Mouse (Mus musculus) hindbrain, embryonic 15.5 days (tissue): Measurements from ENCODE around the gene Fgfr4. TPM values are rescaled to one million over a fixed set of nuclear protein-coding genes. Genes with fewer than 3 reads are reported as not detected.

Experiments
- ATAC-seq: fragments of 200-750 bp; cut with Nextera tagmentation; 2 replicates; pipeline ENCODE4 v1.8.0; 2017; ENCODE audit warnings: low read depth, moderate number of reproducible peaks, moderate TSS enrichment; ENCODE audit not compliant: low FRiP score
- H3K27ac ChIP-seq: fragments of 300-500 bp; sonication (generic); replicated peaks from 2 replicates; pipeline ENCODE4 v1.5.1; 2015; ENCODE audit warnings: mild to moderate bottlenecking, inconsistent platforms
- H3K27me3 ChIP-seq: fragments of 300-500 bp; sonication (generic); 2 replicates; pipeline ENCODE4 v1.6.1; 2015; ENCODE audit warnings: control low read depth, inconsistent platforms
- H3K36me3 ChIP-seq: fragments of 300-500 bp; sonication (generic); 2 replicates; pipeline ENCODE4 v1.6.1; 2015; ENCODE audit warnings: control low read depth, inconsistent platforms
- H3K4me1 ChIP-seq: fragments of 300-500 bp; sonication (generic); replicated peaks from 2 replicates; pipeline ENCODE4 v1.6.1; 2015; ENCODE audit warnings: control low read depth, inconsistent platforms
- H3K4me2 ChIP-seq: fragments of 300-500 bp; sonication (generic); 2 replicates; pipeline ENCODE4 v1.6.1; 2015; ENCODE audit warnings: moderate library complexity, mild to moderate bottlenecking, inconsistent platforms
- H3K4me3 ChIP-seq: fragments of 300-500 bp; sonication (generic); 2 replicates; pipeline ENCODE4 v1.5.1; 2015; ENCODE audit warnings: mild to moderate bottlenecking, inconsistent platforms
- H3K9ac ChIP-seq: fragments of 300-500 bp; sonication (generic); 2 replicates; pipeline ENCODE4 v1.6.1; 2015; ENCODE audit warnings: inconsistent platforms
- H3K9me3 ChIP-seq: fragments of 300-500 bp; sonication (generic); 2 replicates; pipeline ENCODE4 v1.6.1; 2016; ENCODE audit warnings: control low read depth, inconsistent platforms
- WGBS: fragments of 180-500 bp; shearing (Covaris S2); methylation state at CpG from one replicate; pipeline ENCODE4 v1.1.7; 2015; 5-methylcytosine and 5-hydroxymethylcytosine counted together
- polyA plus RNA-seq: library from polyadenylated mRNA; unstranded; fragments of >200 nt; fragmentation: Nextera tagmentation; extraction: Ambion mirVana; gene quantifications from 2 replicates; pipeline ENCODE4 v1.2.1, GENCODE M21; 2015

Fgfr4 gene
- polyA plus RNA-seq, 1 experiment from 2014 or later: 1.6 TPM

GRCm38 (mm10) chr13:55204667-55205389 is 52.4 kb downstream of the Fgfr4 start:
- ATAC-seq: no peak
- no peak overlapping the region for H3K27ac ChIP-seq
- no peak overlapping the region for H3K4me3 ChIP-seq
- no peak overlapping the region for H3K9ac ChIP-seq
- no peaks in the 10 kb centered on the region for H3K9me3 ChIP-seq
- no peaks in the 10 kb centered on the region for H3K27me3 ChIP-seq
- no peaks in the 10 kb centered on the region for H3K36me3 ChIP-seq
- peaks cover 3% of the 10 kb centered on the region for H3K4me1 ChIP-seq
- WGBS: 84% methylated on average over 8 of the region's 11 CpGs
- no peak overlapping the region for H3K4me2 ChIP-seq

GRCm38 (mm10) chr13:55205448-55206205 is 53.2 kb downstream of the Fgfr4 start:
- 91% methylated on average over 6 of the region's 6 CpGs for WGBS
- Histone ChIP-seq H3K4me1 (peaks cover 11% of the 10 kb centered on the region), H3K4me2 (no peak overlapping the region), H3K27ac (no peak overlapping the region), H3K9me3 (no peaks in the 10 kb centered on the region), H3K27me3 (no peaks in the 10 kb centered on the region), H3K9ac (no peak overlapping the region), H3K36me3 (no peaks in the 10 kb centered on the region), H3K4me3 (no peak overlapping the region)
- ATAC-seq: no peak

- Histone ChIP-seq H3K36me3 (0 out of 2 replicates have a peak, but pooled peaks cover 7% of the 10 kb centered on the region), H3K27me3 (no peaks in the 10 kb centered on the region), H3K4me2 (no peak overlapping the region), H3K9me3 (no peaks in the 10 kb centered on the region), H3K4me3 (no peak overlapping the region), H3K27ac (no peak overlapping the region), H3K4me1 (peaks cover 33% of the 10 kb centered on the region), H3K9ac (no peak overlapping the region)
- ATAC-seq: no peak
- 64% methylated on average over 13 of the region's 13 CpGs for WGBS
These were observed 56.6 kb downstream of the Fgfr4 start for GRCm38 (mm10) chr13:55208837-55209648.

GRCm38 (mm10) chr13:55209649-55210192 is 57.3 kb downstream of the Fgfr4 start, which contains the start of gene Nsd1:
Gene Nsd1 (plus strand): TSS chr13:55209782.
- H3K9ac ChIP-seq: peak within 1 kb of the TSS; percentile 95
- WGBS: 20% methylated on average over 31 of the region's 31 CpGs
- peak; percentile 0; the same call in 1 of the 2 replicates for ATAC-seq
- H3K27me3 ChIP-seq: no peaks in the 10 kb centered on the region
- H3K4me1 ChIP-seq: peaks cover 40% of the 10 kb centered on the region
- peak within 1 kb of the TSS; percentile 93 for H3K27ac ChIP-seq
- peak within 1 kb of the TSS; percentile 87 for H3K4me3 ChIP-seq
- peak within 1 kb of the TSS; percentile 90 for H3K4me2 ChIP-seq
- 0 out of 2 replicates have a peak, but pooled peaks cover 13% of the 10 kb centered on the region for H3K36me3 ChIP-seq
- no peaks in the 10 kb centered on the region for H3K9me3 ChIP-seq

- 0 out of 2 replicates have a peak, but pooled peaks cover 13% of the 10 kb centered on the region for H3K36me3 ChIP-seq
- no peaks in the 10 kb centered on the region for H3K27me3 ChIP-seq
- peak overlapping the region; percentile 90 for H3K4me2 ChIP-seq
- peaks cover 46% of the 10 kb centered on the region for H3K4me1 ChIP-seq
- H3K27ac ChIP-seq: peak overlapping the region; percentile 93
- ATAC-seq: peak; percentile 63
- H3K9ac ChIP-seq: peak overlapping the region; percentile 95
- WGBS: 1% methylated on average over 61 of the region's 77 CpGs
- peak overlapping the region; percentile 87 for H3K4me3 ChIP-seq
- no peaks in the 10 kb centered on the region for H3K9me3 ChIP-seq
These were observed 57.9 kb downstream of the Fgfr4 start for GRCm38 (mm10) chr13:55210193-55210970.

- Histone ChIP-seq H3K27me3 (no peaks in the 10 kb centered on the region), H3K4me2 (peak overlapping the region; percentile 90), H3K36me3 (0 out of 2 replicates have a peak, but pooled peaks cover 13% of the 10 kb centered on the region), H3K4me1 (peaks cover 51% of the 10 kb centered on the region), H3K9me3 (no peaks in the 10 kb centered on the region), H3K4me3 (peak overlapping the region; percentile 87), H3K9ac (peak overlapping the region; percentile 95), H3K27ac (peak overlapping the region; percentile 93)
- WGBS: 2% methylated on average over 17 of the region's 17 CpGs
- ATAC-seq: peak; percentile 72
These were observed 58.5 kb downstream of the Fgfr4 start for GRCm38 (mm10) chr13:55210971-55211220.

- peak; percentile 80 for ATAC-seq
- under 1% methylated on average over 53 of the region's 93 CpGs for WGBS
- peaks cover 56% of the 10 kb centered on the region for H3K4me1 ChIP-seq
These were observed 59.0 kb downstream of the Fgfr4 start for GRCm38 (mm10) chr13:55211221-55212010.

GRCm38 (mm10) chr13:55212011-55212360 is 59.5 kb downstream of the Fgfr4 start:
- H3K4me1 ChIP-seq: peaks cover 61% of the 10 kb centered on the region
- no peaks in the 10 kb centered on the region for H3K27me3 ChIP-seq
- H3K9me3 ChIP-seq: no peaks in the 10 kb centered on the region
- peak; percentile 57 for ATAC-seq
- WGBS: 7% methylated on average over 2 of the region's 32 CpGs
- peak overlapping the region; percentile 90 for H3K4me2 ChIP-seq
- peak overlapping the region; percentile 95 for H3K9ac ChIP-seq
- peak overlapping the region; percentile 87 for H3K4me3 ChIP-seq
- H3K36me3 ChIP-seq: 0 out of 2 replicates have a peak, but pooled peaks cover 13% of the 10 kb centered on the region
- H3K27ac ChIP-seq: peak overlapping the region; percentile 93

More at GRCm38 (mm10) chr13:55211221-55212010, 59.0 kb downstream of the Fgfr4 start:
- Histone ChIP-seq H3K36me3 (0 out of 2 replicates have a peak, but pooled peaks cover 13% of the 10 kb centered on the region), H3K27me3 (no peaks in the 10 kb centered on the region), H3K4me3 (peak overlapping the region; percentile 87), H3K4me2 (peak overlapping the region; percentile 90), H3K27ac (peak overlapping the region; percentile 93), H3K9ac (peak overlapping the region; percentile 95), H3K9me3 (no peaks in the 10 kb centered on the region)

- peaks cover 67% of the 10 kb centered on the region for H3K4me1 ChIP-seq
- peak overlapping the region; percentile 87 for H3K4me3 ChIP-seq
- H3K27me3 ChIP-seq: no peaks in the 10 kb centered on the region
- peak overlapping the region; percentile 95 for H3K9ac ChIP-seq
- peak; percentile 5; the same call in 1 of the 2 replicates for ATAC-seq
- H3K9me3 ChIP-seq: no peaks in the 10 kb centered on the region
- peak overlapping the region; percentile 90 for H3K4me2 ChIP-seq
- H3K36me3 ChIP-seq: peaks cover 13% of the 10 kb centered on the region; the same call in 1 of the 2 replicates
- under 1% methylated on average over 57 of the region's 58 CpGs for WGBS
- H3K27ac ChIP-seq: peak overlapping the region; percentile 93
These were observed 60.1 kb downstream of the Fgfr4 start for GRCm38 (mm10) chr13:55212361-55213137.
